Mouse (Mus musculus) gastrocnemius, adult 8-10 months (tissue): Measurements from ENCODE around the gene Sox9. TPM values are rescaled to one million over a fixed set of nuclear protein-coding genes. Genes with fewer than 3 reads are reported as not detected.

ENCODE experiments used
- DNase-seq, 2 experiments: peaks; one replicate each; pipeline ENCODE4 v3.0.0; 2022; ENCODE audit warnings: low spot score in 2 of 2
- total RNA-seq, 4 experiments: library from RNA; stranded (reverse); gene quantifications; 2 replicates each; pipeline ENCODE4 v1.2.4; 2022

Gene Sox9
- total RNA-seq, 4 experiments from 2014 or later, result 0.92 to 2.2 (median 1.3) TPM

GRCm38 (mm10) chr11:112798831-112799382 is 16.9 kb downstream of the Sox9 start:
- DNase-seq, result peak in 1 of 2 experiments; percentile 23

GRCm38 (mm10) chr11:112801189-112801818 is 19.3 kb downstream of the Sox9 start:
- no peak for DNase-seq

GRCm38 (mm10) chr11:112807838-112808506 is 25.9 kb downstream of the Sox9 start:
- no peak for DNase-seq

GRCm38 (mm10) chr11:112810447-112811151 is 28.6 kb downstream of the Sox9 start:
- DNase-seq, result no peak

DNA sequence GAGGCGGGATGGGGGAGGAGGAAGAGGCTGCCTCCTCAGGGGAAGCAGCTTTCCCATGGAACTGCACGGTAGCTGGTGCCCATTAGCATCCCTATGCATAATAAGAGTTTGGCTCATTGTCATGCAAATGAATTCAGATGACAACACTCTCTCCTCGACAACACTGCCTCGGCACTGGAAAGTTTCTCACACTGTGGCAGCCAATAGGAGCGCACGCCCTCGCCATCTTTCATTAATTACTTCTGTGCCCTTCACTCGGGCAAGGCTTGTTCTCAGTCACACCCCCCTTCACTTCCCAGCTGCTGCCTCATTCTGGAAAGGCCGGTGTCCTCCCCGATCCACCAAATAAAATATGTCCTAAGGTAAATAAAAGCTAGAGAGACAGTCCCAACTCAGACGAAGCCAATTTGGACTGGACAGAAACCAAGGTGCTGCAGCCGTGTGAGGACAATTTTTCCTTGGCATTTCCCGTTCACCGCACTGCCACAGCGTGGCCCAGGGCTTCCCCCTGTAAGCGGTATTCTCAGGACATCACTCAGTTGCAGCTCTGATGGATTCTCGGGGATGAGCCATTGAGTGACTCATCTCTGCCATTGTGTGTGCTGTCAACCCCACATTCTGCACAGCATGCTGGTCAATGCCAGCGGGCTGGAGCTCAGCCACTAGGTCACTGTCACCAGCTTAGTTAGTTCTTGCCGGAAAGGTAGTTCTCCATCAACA is 29.3 kb downstream of the Sox9 start:
- no peak for DNase-seq

- no peak for DNase-seq
These were observed 36.0 kb downstream of the Sox9 start for GRCm38 (mm10) chr11:112817829-112818650.

DNA sequence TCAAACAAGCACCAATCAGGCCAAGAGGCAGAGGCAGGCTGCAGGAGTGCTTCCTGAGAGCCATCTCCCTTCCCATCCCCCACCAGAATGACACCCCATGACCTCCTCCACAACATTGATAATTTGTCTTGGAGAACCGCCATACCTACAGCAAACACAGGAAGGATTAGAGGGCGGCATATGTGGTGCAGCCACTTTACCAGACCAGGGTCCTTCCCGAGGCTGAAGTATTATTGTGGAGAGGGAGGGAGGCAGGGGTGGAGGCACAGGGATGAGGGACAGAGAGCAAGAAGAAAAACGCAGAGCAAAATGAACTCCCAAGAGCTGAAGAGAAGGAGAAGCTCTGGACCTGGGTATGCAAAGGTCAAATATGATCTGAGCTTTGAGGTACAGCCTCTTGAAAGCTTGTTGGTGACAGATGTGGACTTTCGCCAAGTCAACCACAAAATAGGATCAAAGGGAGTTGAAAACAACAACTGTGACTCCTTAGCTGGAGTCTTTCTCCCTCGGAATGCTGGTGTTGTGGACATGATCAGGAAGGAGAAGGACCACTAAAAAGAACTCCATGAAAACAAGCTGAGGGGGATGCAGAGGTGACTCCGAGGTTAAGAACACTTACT is 36.7 kb downstream of the Sox9 start:
- DNase-seq, result no peak

DNA sequence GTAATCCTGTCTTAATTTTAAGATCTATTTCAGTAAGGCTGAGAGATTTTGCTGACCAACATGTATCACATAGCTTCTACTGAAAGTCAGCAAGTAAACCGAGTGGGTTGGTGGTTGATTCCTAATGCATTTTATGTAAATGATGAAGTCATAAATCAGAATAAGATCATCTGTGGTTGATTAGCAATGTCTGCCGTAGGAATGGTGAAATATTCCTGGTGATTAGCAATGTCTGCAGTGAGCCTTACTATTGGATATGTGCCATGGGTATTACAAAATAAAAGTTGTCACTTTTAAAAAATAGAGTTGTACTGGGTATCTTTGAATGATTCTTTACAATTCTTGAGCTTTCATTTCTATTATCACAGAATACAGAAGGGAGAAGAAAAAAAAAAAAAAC is 39.5 kb downstream of the Sox9 start:
- no peak for DNase-seq

DNA sequence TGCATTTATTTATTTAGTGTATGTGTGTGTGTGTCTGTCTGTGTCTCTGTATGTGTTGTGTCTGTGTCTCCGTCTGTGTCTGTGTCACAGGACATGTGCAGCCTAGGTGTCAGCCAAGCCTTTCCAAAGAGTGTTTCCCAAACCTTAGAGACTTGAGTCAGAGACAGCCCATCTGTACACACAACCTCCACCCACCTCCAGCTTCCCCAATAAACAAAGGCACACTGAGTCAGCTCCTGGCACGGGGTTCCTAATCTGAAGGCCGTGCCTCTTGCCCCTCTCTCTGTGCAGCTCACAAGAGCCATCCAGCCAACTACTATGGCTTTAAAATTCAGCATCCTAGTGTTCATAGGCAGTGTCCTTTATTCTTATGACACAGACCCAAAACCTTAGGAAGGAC is 42.1 kb downstream of the Sox9 start:
- no peak for DNase-seq

DNA sequence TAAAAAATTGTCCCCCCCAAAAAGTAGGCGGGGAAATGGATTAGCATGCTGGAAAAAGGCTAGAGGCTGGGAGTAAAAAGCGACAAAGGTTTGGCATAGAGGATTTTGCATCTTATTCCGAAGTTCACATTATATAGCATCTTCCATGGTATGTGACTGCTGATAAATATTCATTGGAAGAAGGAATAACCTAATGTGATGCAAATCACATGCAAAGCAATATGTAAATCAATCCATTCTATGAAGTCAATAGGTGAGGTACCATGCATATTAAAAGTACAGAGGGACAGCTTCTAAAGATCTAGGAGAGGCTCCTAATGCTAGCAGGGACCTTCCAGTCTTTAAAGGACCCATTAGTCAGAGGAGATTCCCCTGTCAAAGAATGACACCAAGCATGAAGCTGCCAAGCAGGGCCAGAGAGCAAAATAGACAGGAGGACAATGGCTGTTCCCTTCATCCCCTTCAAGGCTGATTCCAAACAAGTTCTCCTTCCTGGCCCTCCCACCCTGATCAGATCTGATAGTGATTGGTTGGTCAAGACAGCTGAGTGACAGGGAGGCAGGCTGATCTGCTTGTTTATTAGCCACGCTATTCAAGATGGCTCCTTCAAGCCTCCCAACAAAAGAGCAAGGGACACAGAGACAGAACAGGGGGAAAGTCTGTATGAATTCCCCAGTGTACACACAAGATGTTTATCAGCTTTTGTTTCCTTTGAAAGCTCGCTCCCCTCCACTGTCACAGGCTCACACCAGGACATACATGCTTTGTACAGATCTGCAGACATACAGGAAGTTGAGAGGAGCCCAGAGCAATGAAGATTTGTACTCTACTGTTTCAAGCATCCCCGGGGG is 44.4 kb downstream of the Sox9 start:
- no peak for DNase-seq

DNA sequence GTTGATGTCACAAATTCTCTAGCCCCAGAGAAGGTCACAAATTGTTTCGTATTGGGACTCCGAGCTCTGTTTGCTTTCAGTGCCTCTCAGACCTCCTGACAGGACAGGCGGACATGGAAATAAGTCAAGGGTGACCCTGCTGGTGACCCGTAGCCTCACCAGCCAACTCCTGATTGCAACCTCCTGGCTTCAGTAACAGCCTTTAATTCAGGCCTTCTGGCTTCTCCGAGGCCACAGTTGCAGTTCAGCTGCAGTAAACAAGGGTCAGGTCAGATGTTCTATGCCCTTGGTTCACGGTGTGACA is 45.0 kb downstream of the Sox9 start:
- no peak for DNase-seq

DNA sequence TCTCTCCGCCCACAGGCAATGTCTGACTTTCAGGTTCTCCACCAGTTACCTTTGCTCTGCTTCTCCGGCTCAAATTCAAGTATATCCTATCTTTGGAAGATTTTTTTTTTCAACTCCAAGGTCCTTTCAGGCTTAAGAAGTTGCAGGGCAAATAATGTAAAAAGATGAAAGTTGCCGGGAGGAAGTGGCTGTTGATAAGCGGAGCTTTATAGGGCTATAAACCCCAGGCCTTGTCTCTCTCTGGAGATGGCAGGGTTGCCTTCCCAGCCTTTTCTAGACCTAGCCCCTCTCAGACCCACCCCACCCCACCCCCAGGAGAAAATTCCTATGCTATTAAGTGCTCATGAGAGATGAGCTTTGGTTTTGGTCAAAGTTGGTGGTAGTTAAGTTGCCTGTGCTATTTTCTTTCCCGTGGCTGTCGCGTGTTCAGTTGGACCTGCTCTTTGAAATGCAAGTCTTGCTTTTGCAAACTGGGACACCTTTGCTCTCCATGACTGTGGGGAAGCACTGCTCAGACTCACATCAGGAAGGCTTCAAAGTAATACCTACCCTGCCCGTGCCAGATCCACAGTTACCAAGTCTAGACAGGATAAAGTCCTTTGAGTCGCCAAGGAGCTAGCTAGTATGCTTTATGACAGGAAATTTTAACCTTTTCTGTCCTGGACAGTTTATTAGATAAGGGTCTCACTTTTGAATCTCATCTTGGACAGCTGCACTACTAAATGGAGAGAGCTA is 46.7 kb downstream of the Sox9 start:
- DNase-seq, result no peak

DNA sequence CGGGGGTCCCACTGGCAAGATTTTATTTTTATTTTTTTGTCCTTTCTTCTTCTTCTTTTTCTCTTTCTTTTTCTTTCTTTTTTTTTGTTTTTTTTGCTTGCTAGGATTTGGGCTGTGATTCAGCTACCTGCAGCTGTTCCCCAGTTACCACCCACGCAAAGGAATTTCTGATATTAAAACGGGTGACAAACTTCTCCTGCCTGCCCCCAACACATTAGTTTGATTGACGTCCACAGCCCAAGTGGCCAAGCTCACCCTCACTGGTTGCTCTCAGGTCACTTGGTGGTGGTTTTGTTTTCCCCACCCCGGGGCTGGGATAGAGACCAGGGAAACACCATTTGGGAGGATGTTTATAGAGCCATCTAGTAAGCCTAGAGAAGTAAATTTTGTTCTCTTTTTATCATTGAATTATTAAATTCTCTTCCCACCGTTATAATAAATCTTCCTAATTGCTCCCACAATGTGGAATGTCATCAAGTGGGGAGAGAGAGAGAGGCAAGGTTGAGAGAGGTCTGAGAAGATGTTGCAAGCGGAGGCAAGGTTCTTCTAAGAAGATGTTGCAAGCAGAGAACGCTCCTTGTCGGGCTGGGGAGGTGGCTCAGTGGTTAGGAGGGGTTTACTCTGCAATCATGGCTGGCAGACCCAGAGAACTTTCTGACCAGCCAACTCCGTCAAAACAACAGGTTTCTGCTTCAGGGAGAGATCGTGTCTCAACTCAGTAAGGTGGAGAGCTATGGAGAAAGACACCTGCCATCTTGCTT is 52.4 kb downstream of the Sox9 start:
- no peak for DNase-seq

DNA sequence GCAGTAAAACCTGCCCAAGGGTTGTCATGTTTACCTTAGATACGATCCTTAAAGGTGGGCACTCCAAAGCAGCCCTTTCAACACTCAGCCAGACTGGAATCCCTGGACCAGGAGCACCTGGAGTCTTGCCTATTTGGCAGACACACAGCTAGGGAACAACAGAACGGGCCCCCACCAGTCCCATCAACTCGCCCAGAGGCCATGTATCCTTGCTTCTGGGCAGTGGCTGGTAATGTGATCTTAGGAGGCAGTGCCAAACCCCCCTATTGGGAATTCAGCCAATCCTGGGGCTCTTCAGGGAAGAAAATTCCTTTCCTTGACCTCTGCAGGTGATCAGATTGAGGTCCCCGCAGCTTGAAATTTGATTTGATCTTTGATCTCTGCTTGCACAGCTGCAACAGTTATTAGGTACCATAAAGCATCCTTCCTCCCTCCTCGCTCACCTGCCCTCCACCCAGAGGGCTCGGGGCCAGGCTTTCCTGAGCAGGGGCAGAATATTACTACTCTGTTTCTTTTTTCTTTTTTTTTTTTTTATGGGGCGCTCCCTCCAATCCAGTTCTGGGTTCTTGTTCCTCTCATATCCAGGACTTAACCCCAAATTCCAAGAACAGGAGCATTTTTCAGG is 53.6 kb downstream of the Sox9 start:
- DNase-seq, result no peak
